Mouse (Mus musculus): ENCODE measurements around the gene Opa1.

- TF ChIP-seq POLR2A (IDR thresholded peaks at IDR 0.05; ENCODE audit: borderline replicate concordance, extremely low read depth, insufficient read depth, insufficient read length, poor library complexity, severe bottlenecking) (no peak), CTCF (IDR thresholded peaks at IDR 0.05; ENCODE audit: borderline replicate concordance, extremely low read depth, insufficient read depth, insufficient read length) (no peak)
Measured at GRCm38 (mm10) chr16:29679607-29680006, 100.5 kb downstream of the Opa1 start.

Data from brain, embryonic 14.5 days (tissue).